Mouse (Mus musculus) heart, postnatal 0 days (tissue): ENCODE measurements around the gene Alpl.

Experiments used
- CTCF ChIP-seq: IDR thresholded peaks from 2 replicates; pipeline ENCODE4 v1.5.1; 2016; ENCODE audit warnings: antibody characterized with exemption, control low read depth, low read depth
- EP300 ChIP-seq: IDR thresholded peaks from 2 replicates; pipeline ENCODE4 v1.6.1; 2016; ENCODE audit warnings: antibody characterized with exemption, low read depth

DNA sequence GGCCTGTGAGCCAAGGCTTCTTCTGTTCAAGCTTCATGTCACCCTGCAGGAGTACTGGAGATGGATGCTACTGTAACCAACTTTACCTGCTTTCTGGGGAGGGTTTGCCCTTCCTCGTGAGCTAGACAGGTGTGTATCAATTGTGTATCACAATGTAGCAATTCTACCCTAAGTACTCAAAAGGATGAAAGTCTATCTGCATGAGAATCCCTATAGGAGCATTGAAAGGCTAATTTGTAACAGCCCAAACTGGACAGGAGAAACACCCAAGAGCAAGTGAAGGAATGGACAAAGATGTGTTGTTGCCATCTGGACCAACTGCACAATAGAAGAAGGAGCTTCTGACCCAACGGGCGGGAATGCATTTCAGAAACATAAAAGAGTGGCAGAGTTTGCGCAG lies 18.3 kb downstream of the Alpl start:
- TF ChIP-seq CTCF (no peak), EP300 (no peak)
